Comparison of ENCODE assay signal across 7 mouse cellular contexts in genomic region chr5:125174726-125175672, GRCm38 (mm10). TPM values are rescaled to one million over a fixed set of nuclear protein-coding genes. Genes with fewer than 3 reads are reported as not detected.
DNase-seq lines count a peak whose midpoint lies in the region; ATAC-seq and TF ChIP-seq lines count a peak whose summit lies in the region.

No protein-coding gene starts in this region.

- H3K4me2 ChIP-seq in embryonic facial prominence, embryonic 13.5 days = peak overlapping the region; percentile 5; the same call in 1 of the 2 replicates

- TF ChIP-seq CTCF in olfactory bulb, adult 2 months (IDR thresholded peaks at IDR 0.05; ENCODE audit: insufficient read depth, low read depth, low read length) = no peak

- DNase-seq in urinary bladder, postnatal 14 days (ENCODE audit: low spot score) = peak; percentile 74
- DNase-seq in urinary bladder, postnatal 10 days (ENCODE audit: low spot score) = no peak
- DNase-seq in heart, postnatal 4 days = peak; percentile 85
- peak; percentile 62 to 68 for DNase-seq in left cerebral cortex, postnatal 36 days (ENCODE audit: low spot score in 2 of 2)

- no peaks in the 10 kb centered on the region for H3K27me3 ChIP-seq in embryonic facial prominence, embryonic 13.5 days

- intact Hi-C loops in left cerebral cortex, postnatal 36 days (cut with DNase I) = loop anchor here (1.0 to 5.0 kb wide), 5 partner anchors 42 to 273 kb away; no protein-coding TSS in a partner anchor

- no peak overlapping the region for H3K27ac ChIP-seq in embryonic facial prominence, embryonic 13.5 days
- peak overlapping the region; percentile 49 for H3K27ac ChIP-seq in olfactory bulb, adult 2 months (ENCODE audit: insufficient read depth, low read depth, low read length)

- H3K36me3 ChIP-seq in embryonic facial prominence, embryonic 13.5 days = no peaks in the 10 kb centered on the region

- no peak overlapping the region for H3K4me3 ChIP-seq in embryonic facial prominence, embryonic 13.5 days
- H3K4me3 ChIP-seq in olfactory bulb, adult 2 months (ENCODE audit: insufficient read depth, low read depth, low read length) = peak overlapping the region; percentile 13

- peaks cover 79% of the 10 kb centered on the region for H3K4me1 ChIP-seq in embryonic facial prominence, embryonic 13.5 days
- peaks cover 67% of the 10 kb centered on the region for H3K4me1 ChIP-seq in olfactory bulb, adult 2 months (ENCODE audit: control insufficient read depth, insufficient read depth, low read length)

- WGBS in embryonic facial prominence, embryonic 13.5 days = 61% methylated on average over 13 of the region's 13 CpGs
- WGBS in olfactory bulb, adult 2 months = 21% methylated on average over 13 of the region's 13 CpGs

- H3K9ac ChIP-seq in embryonic facial prominence, embryonic 13.5 days = no peak overlapping the region

- ATAC-seq in embryonic facial prominence, embryonic 13.5 days (ENCODE audit: insufficient number of reproducible peaks, insufficient read depth, low FRiP score, low TSS enrichment, low read depth) = no peak
- no peak for ATAC-seq in activated CD4-positive, CD25-positive, alpha-beta regulatory T cell, adult 4 months

- TF ChIP-seq POLR2A in olfactory bulb, adult 2 months (IDR thresholded peaks at IDR 0.05; ENCODE audit: insufficient read depth, low read depth, low read length) = no peak

- no peaks in the 10 kb centered on the region for H3K9me3 ChIP-seq in embryonic facial prominence, embryonic 13.5 days

RNA-seq across cellular contexts. Expression of gene Ncor2, which starts 4.0 kb away (rescaled TPM):
- polyA plus RNA-seq in embryonic facial prominence, embryonic 13.5 days (2015; fragmentation: Nextera tagmentation; extraction: Ambion mirVana) = 35.1 and 36.2 TPM in 2 replicates
- total RNA-seq in heart, postnatal 4 days (2021) = 100 to 1,000 TPM; 104 to 112 TPM
- total RNA-seq in left cerebral cortex, postnatal 36 days (2021) = 100 to 1,000 TPM; 167 to 240 TPM
- polyA plus RNA-seq in olfactory bulb, adult 2 months (2012; ENCODE audit: insufficient read depth, insufficient read length, low replicate concordance, missing spikeins) = not detected in 2 replicates
- 1 to 10 TPM; 2.9 to 8.0 TPM for polyA plus RNA-seq in activated CD4-positive, CD25-positive, alpha-beta regulatory T cell, adult 4 months (2017; shearing (Covaris generic))
